Mouse (Mus musculus) C2C12 (cell line): Measurements from ENCODE around the gene Tcf12.

Experiments
- CTCF ChIP-seq: IDR thresholded peaks from one replicate; pipeline ENCODE4 v1.5.1; 2011; ENCODE audit not compliant: control insufficient read depth, insufficient read depth, insufficient read length
- USF1 ChIP-seq: IDR thresholded peaks from one replicate; pipeline ENCODE4 v1.6.1; 2011; ENCODE audit warnings: low read depth, mild to moderate bottlenecking, control low read depth, moderate library complexity

DNA sequence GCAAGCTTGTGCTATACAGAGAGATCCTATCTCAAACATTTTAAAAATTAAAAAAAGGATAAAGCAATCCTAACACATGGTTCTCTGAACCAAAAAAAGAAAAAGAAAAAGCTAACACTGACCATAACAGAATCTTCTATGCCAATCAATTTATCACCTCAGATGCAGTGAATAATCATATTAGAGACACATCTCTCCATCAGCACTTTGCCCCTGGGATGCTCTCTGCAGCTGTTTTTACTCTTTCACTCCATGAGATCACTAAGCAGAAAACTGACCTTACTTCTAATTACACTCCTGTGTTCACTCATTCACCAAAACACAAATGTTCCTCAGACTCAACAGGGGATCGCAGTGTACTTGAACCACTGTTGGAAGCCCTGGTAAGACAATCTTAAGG is 128.8 kb downstream of the Tcf12 start:
- TF ChIP-seq USF1: no peak
- no peak for TF ChIP-seq CTCF
